Mouse (Mus musculus) kidney, postnatal 4 days (tissue): ENCODE data around the gene Eef1b2.
"Not testable (repeated sequence)": the region's sequence is repeated elsewhere in the genome, so short reads cannot be mapped to it uniquely, and the experiment has no call there.

ENCODE experiments used
- DNase-seq, 2 experiments: peaks; one replicate each; pipeline ENCODE4 v3.0.0; 2021; ENCODE audit warnings: mixed read lengths in 2 of 2

The Eef1b2 gene

GRCm38 (mm10) chr1:63176604-63177421 lies at the start of gene Eef1b2, which contains the start of gene Ndufs1:
TSS of gene Eef1b2 (plus strand) at chr1:63176825.
TSS of gene Ndufs1 (minus strand) at chr1:63176833.
- peak; percentile 97 to 98 for DNase-seq

- DNase-seq, result peak; percentile 12 to 40
Measured at GRCm38 (mm10) chr1:63129273-63129672, 47.4 kb upstream of the Eef1b2 start.

- peak; percentile 17 to 48 for DNase-seq
Measured at GRCm38 (mm10) chr1:63129857-63130690, 46.6 kb upstream of the Eef1b2 start.

GRCm38 (mm10) chr1:63130883-63131282 lies 45.7 kb upstream of the Eef1b2 start:
- DNase-seq, result no peak

- DNase-seq, result no peak
Measured at GRCm38 (mm10) chr1:63131766-63132165, 44.9 kb upstream of the Eef1b2 start.

- DNase-seq, result no peak
Measured at GRCm38 (mm10) chr1:63134530-63134929, 42.1 kb upstream of the Eef1b2 start.

GRCm38 (mm10) chr1:63137971-63138370 lies 38.7 kb upstream of the Eef1b2 start:
- DNase-seq, result no peak

GRCm38 (mm10) chr1:63138586-63138985 lies 38.0 kb upstream of the Eef1b2 start:
- DNase-seq, result not testable (repeated sequence)

- DNase-seq, result no peak
Measured at GRCm38 (mm10) chr1:63140231-63140630, 36.4 kb upstream of the Eef1b2 start.

- no peak for DNase-seq
Measured at GRCm38 (mm10) chr1:63168638-63169037, 8.0 kb upstream of the Eef1b2 start.

GRCm38 (mm10) chr1:63175853-63176252 lies 772 bp upstream of the Eef1b2 start:
- peak in 1 of 2 experiments; percentile 19 for DNase-seq

- no peak for DNase-seq
Measured at GRCm38 (mm10) chr1:63176259-63176603, 394 bp upstream of the Eef1b2 start.

- no peak for DNase-seq
Measured at GRCm38 (mm10) chr1:63178308-63178707, 1.7 kb downstream of the Eef1b2 start.

GRCm38 (mm10) chr1:63180122-63180521 lies 3.5 kb downstream of the Eef1b2 start:
- no peak for DNase-seq

- DNase-seq, result not testable (repeated sequence)
Measured at GRCm38 (mm10) chr1:63180575-63180974, 4.0 kb downstream of the Eef1b2 start.

- peak; percentile 96 for DNase-seq
Measured at GRCm38 (mm10) chr1:63181019-63181418, 4.4 kb downstream of the Eef1b2 start.

- no peak for DNase-seq
Measured at GRCm38 (mm10) chr1:63181480-63181879, 4.9 kb downstream of the Eef1b2 start.

GRCm38 (mm10) chr1:63182212-63182611 lies 5.6 kb downstream of the Eef1b2 start:
- peak; percentile 30 to 34 for DNase-seq

- peak; percentile 77 to 78 for DNase-seq
Measured at GRCm38 (mm10) chr1:63182636-63183270, 6.1 kb downstream of the Eef1b2 start.

GRCm38 (mm10) chr1:63185430-63185829 lies 8.8 kb downstream of the Eef1b2 start:
- not testable (repeated sequence) for DNase-seq

- DNase-seq, result no peak
Measured at GRCm38 (mm10) chr1:63188536-63188935, 11.9 kb downstream of the Eef1b2 start.

GRCm38 (mm10) chr1:63190851-63191250 lies 14.2 kb downstream of the Eef1b2 start:
- peak; percentile 53 to 63 for DNase-seq
